Mouse (Mus musculus) erythroblast, adult 5-6 weeks (primary cell): ENCODE data around the gene Ntrk2. TPM values are rescaled to one million over a fixed set of nuclear protein-coding genes. Genes with fewer than 3 reads are reported as not detected.

Experiments
- ATAC-seq: replicated peaks from 2 replicates; pipeline ENCODE4 v1.8.0; 2016; ENCODE audit warnings: moderate number of reproducible peaks, mild to moderate bottlenecking, moderate TSS enrichment, inconsistent platforms; ENCODE audit not compliant: poor library complexity, low FRiP score, severe bottlenecking
- total RNA-seq, 2 experiments: library from RNA; stranded (forward) in 1 of 2; stranded (reverse) in 1 of 2; fragments of 150-400 nt in 1 of 2; fragments of 200-764, 138-1000 nt in 1 of 2; gene quantifications; 2 replicates each; pipeline versions ENCODE4 v1.2.3 to v1.2.4; 2015 to 2017; ENCODE audit warnings: low replicate concordance in 2 of 2

The Ntrk2 gene
- total RNA-seq, 2 experiments from 2014 or later: 0.38 TPM; not detected in 1

GRCm38 (mm10) chr13:58958171-58958904 is 152.0 kb downstream of the Ntrk2 start:
- no peak for ATAC-seq

DNA sequence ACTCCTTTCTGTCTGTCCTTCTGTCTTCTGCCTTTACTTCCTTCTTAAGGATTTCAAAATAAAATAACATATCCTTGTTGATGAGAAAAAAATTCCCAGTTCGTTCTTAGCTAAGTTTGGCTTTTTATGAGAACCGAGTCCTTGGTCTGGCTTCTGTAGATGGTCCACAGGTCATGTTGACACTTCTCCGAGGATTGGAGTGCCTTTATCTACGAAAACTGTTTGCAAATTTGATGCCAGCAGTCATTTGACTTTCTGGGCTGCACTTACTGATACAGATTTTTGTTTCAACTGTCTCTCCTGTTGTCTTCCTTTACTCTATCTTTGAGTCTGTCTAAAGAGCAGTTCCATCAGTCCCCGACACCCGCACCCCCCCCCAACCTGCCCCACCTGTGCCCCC is 154.0 kb downstream of the Ntrk2 start:
- ATAC-seq: no peak

- no peak for ATAC-seq
Observed at GRCm38 (mm10) chr13:58964701-58965359, 158.5 kb downstream of the Ntrk2 start.

DNA sequence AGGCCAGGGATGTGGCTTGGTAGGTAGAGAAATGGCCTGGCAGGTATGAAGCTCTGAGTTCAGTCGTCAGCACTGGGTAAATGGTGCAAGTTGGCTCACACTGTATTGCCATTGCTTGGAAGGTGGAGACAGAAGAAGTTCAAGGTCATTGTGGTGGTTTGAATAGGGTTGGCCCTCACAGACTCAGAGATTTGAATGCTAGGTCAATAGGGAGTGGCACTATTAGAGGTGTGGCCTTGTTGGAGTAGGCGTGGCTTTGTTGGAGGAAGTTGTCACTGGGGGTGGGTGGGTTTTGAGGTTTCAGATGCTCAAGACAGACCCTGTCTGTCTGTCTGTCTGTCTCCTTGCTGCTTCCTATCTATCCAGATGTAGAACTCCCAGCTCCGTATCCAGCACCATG is 159.5 kb downstream of the Ntrk2 start:
- ATAC-seq: no peak

- no peak for ATAC-seq
Observed at GRCm38 (mm10) chr13:58966466-58966865, 160.1 kb downstream of the Ntrk2 start.

DNA sequence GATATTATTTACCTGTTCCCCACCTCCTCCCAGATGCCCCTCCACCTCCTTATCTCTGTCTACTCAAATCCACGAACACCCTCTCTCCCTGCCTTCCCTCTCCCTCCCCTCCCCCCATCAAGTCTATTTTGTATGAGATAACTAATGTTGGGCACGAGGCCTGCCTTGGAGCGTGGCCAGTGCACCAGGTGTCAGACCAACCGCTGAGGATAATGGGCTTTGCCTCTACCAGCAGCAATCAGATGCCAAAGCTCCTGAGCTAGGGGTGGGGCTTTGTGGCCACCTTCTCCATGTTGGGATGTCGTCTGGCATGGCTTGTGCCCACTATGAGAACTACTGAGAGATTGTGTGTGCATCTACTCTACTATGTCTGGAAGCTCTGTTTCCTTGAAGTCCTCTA is 161.8 kb downstream of the Ntrk2 start:
- ATAC-seq: no peak

DNA sequence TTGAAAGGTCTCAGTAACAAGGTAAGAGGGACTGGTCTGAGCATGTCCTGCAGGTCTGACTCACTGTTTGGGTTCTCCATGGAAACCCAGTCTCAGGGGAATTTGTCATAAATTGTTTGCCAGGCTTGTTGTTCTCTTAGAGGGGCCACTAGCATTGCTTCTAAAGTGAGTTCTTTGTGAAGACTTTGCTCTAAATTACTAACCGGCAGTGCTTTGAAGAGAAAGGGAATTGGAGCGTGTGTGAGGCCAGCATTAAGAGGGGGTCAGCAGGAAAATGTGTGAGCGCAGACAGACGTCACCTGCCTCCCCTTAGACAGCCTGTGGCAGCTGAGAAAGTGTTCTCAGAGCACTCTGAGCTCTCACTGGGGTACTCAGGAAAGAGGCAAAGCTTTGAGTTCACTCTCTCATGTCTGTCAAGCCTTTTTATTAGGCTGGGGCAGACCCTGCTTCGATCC is 165.1 kb downstream of the Ntrk2 start:
- no peak for ATAC-seq

GRCm38 (mm10) chr13:58972511-58972910 is 166.1 kb downstream of the Ntrk2 start:
- ATAC-seq: no peak

DNA sequence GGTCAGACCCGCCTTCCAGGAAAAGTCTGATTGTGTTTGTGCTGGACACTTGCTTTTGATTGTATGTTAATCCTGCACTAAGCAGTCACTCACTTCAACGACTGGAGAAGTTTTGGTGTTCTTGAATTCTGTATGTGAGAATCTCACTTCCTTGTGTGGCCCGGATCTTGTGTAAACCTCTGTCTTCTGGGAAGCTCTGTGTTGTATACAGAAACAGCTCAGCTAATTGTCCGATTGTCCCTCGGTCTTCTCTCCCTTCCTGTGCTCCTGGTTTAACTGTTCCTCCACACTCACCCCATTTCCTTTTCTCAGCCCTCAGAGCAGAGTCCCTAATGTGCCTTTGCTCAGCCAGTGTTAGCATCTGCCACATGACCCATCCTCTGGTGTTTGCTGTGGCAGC is 190.1 kb downstream of the Ntrk2 start:
- no peak for ATAC-seq

- no peak for ATAC-seq
Observed at GRCm38 (mm10) chr13:58997763-58998162, 191.4 kb downstream of the Ntrk2 start.

- no peak for ATAC-seq
Observed at GRCm38 (mm10) chr13:58999373-59000053, 193.1 kb downstream of the Ntrk2 start.

DNA sequence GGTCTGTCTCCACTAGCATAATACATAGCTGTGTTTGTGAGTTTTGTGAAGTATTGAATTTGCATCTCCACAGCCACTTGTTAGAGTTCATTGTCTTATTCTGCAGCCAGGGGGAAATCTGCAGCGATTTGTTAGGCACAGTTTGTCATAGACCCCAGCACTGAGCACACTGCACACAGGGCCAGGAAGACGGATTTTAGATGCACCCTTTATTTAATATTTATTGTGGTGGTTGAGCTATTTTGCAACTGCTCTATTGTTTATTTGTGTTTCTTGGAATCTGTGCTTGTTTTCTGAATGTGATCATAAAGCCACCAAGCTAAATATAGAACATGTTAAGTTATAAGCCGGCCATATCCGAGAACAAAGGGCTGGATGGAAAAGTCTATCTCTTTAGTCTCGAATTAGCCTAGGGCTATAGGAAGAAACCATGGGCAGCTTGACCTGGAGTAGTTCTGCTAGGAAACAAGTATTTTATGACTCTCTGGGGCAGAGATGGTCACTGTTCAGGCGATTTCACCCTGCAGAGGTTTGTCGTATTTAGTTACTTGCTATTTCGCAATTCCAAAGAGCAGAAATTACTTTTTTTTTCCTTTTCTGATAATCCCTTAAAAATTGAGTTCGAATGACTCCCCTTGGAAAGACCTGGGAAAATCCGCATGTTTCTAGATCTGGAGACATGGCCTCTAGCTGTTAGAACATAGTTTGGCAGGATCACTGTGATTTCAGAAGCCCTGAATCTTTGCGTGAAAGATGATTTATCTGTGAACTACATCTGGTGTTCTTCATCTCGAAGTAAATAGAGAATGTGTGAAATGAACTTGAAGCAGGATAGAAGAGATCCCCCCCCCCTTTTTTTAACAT is 196.8 kb downstream of the Ntrk2 start:
- ATAC-seq: no peak

GRCm38 (mm10) chr13:59003807-59004173 is 197.4 kb downstream of the Ntrk2 start:
- no peak for ATAC-seq

DNA sequence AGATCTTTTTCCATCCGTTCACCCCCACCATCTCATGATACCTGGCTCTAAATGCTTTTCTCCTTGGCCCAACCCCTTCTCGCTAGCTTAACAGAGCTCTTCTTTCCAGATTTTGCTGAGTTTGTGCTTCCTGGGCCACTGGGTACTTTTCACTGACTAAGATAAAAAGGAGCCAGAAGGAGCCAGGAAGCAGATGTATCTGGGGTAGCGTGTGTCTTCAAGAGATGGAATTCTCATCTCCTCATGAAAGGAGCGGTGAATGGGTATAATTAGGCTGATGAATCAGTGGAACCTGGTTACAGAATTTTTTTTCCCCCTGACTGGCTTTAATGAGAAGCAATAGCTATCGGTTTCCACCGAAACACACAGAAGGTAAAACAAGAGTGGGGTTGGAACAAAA is 198.2 kb downstream of the Ntrk2 start:
- ATAC-seq: no peak

DNA sequence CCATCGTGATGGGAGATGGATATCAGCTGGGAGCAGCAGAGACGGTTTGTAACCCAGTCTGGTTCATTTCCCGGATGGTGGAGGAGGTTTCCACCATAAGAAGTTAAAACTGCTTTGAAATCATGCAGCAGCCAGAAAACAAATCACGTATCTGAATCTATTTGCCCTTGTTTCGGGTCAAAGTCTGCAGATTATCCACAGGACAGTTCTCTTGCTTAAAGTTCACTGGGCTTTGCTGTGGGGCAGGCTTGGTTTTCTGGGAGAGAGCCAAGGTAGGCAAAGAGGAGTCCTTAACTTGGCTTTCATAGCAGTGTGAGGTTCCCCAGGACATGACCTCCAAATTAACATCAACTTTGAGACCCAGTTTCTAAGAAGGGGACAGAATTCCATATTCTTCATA is 203.5 kb downstream of the Ntrk2 start:
- no peak for ATAC-seq

GRCm38 (mm10) chr13:59010893-59011529 is 204.6 kb downstream of the Ntrk2 start:
- no peak for ATAC-seq

GRCm38 (mm10) chr13:59011530-59011903 is 205.1 kb downstream of the Ntrk2 start:
- ATAC-seq: no peak

- no peak for ATAC-seq
Observed at GRCm38 (mm10) chr13:59015360-59015759, 209.0 kb downstream of the Ntrk2 start.

DNA sequence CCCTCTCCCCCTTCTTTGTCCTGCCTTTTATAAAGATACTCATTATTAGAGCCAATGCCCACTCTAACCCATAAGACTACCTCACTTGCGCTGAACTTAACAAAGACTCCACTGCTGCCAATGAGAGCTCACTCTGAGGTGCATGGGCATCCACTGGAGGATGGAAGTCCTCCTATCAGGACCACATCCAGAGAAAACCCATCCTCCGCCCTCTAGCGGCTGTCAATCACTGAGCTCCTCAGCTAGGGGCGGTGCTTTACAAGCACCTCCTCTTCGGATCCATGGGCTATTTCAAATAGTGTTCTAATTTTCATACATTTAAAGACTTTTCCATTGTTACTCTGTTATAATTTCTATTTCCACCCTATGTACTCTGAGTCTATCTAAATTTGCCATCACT is 210.8 kb downstream of the Ntrk2 start:
- ATAC-seq: no peak
